17 mouse cellular contexts compared by ENCODE assay signal in genomic region chr1:107719304-107719703, GRCm38 (mm10).
"Had no signal": no experiment of that assay in that cellular context is flagged by ENCODE, and none has a peak within 500 bp of the region (broad histone marks: within the 10 kb centered on the region; RNA-seq: fewer than 3 reads in every experiment).

No protein-coding gene starts in this region.

- H3K4me2 ChIP-seq: liver, embryonic 15.5 days; lung, embryonic 15.5 days; midbrain, embryonic 12.5 days; neural tube, embryonic 12.5 days; stomach, embryonic 15.5 days had no signal

- H3K4me1 ChIP-seq: liver, embryonic 15.5 days; lung, embryonic 15.5 days; megakaryocyte, embryonic 14.5 days; midbrain, embryonic 12.5 days; neural tube, embryonic 12.5 days; stomach, embryonic 15.5 days had no signal

- H3K9ac ChIP-seq: liver, embryonic 15.5 days; liver, postnatal 0 days; lung, embryonic 15.5 days; midbrain, embryonic 12.5 days; neural tube, embryonic 12.5 days; stomach, embryonic 15.5 days had no signal

- H3K27me3 ChIP-seq: liver, embryonic 15.5 days; lung, embryonic 15.5 days; megakaryocyte, embryonic 14.5 days; midbrain, embryonic 12.5 days; neural tube, embryonic 12.5 days; stomach, embryonic 15.5 days had no signal

- H3K4me3 ChIP-seq: liver, embryonic 15.5 days; lung, embryonic 15.5 days; megakaryocyte, embryonic 14.5 days; midbrain, embryonic 12.5 days; neural tube, embryonic 12.5 days; stomach, embryonic 15.5 days had no signal

- H3K27ac ChIP-seq: liver, embryonic 15.5 days; lung, embryonic 15.5 days; macrophage; midbrain, embryonic 12.5 days; neural tube, embryonic 12.5 days; stomach, embryonic 15.5 days; stomach, postnatal 0 days had no signal

- H3K36me3 ChIP-seq: liver, embryonic 15.5 days; lung, embryonic 15.5 days; midbrain, embryonic 12.5 days; neural tube, embryonic 12.5 days; stomach, embryonic 15.5 days had no signal

- H3K9me3 ChIP-seq: liver, embryonic 15.5 days; lung, embryonic 15.5 days; megakaryocyte, embryonic 14.5 days; midbrain, embryonic 12.5 days; neural tube, embryonic 12.5 days; stomach, embryonic 15.5 days had no signal

- ATAC-seq: liver, postnatal 0 days; lung, postnatal 0 days had no signal

- DNase-seq: liver, postnatal 0 days; lung, adult 2 months; lung, postnatal 14 days; lung, postnatal 36 days; right cerebral cortex, postnatal 14 days; thymus, adult 2 months; thymus, postnatal 25 days; thymus, postnatal 4 days had no signal
